Mouse (Mus musculus) yolk sac, embryonic 10.5 days (tissue): ENCODE results near the gene Lrriq3.
A peak's percentile ranks its signal among the peaks of the same experiment; 100 is the strongest.

Source experiments
- DNase-seq: peaks from one replicate; pipeline ENCODE4 v3.0.0-alpha.2; 2017; ENCODE audit warnings: low spot score

Lrriq3 gene

DNA sequence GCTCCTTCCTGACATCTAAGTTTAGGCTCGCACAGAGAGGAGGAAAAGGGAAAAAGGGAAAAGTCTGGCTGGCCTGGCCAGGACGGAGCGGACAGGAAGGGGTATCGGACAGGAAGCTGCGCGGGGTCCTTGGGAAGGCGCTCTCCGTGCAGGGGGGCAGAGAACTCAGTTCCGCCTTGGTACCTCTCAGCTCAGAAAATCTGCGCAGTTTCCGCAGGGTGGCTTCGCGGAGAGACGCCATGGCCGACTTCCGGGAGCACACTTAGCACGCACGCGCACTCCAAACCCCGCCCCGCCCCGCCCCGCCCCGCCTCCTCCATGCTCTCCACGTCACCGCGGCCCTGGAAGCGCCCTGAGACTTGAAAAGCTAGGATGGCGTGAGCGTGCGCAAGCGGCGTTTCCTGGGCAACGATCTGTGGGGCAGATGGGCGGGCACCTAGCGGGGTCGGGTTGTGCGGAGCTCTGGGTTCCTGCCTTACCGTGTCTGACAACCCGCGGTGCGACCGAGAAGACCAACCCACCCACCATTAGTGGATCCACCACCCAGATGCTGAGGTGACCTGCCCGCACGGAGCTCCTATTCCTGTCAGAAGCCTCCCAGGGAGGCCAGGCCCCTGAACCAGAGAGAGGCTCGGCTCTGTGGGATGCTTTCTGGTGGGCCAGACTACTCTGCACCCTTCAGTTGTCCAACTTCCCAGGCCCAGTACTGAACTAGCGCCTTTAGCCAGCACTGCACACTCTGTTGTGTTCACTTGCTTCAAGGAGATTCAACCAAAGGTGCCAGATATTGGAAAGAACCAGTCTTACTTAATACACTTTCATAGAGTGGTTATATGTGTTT, at the start of gene Lrriq3, which contains the start of gene Fpgt:
TSS of gene Lrriq3 (plus strand) at position 319 of the 841 bp plus-strand sequence.
TSS of gene Fpgt (minus strand) at position 288 of the 841 bp plus-strand sequence.
- DNase-seq: peak; percentile 96

DNA sequence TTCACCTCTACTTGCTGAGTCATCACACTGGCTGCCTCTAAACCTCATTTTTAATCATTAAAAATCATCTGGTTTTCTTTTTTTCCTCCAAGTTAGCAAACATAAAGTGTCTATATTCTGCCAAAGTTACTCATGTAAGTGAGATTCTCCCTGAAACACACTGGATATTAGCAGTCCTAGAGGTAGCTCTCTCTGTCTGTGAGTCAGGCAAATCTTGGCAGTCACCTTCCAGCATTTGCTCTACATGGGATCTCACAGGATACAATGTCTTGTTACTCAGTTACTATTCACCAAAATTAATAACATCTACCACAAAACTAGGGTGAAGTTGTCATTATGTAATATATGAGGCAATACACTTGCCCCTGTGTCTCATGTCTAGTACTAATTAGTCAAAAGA, 41.2 kb upstream of the Lrriq3 start:
- DNase-seq: no peak

DNA sequence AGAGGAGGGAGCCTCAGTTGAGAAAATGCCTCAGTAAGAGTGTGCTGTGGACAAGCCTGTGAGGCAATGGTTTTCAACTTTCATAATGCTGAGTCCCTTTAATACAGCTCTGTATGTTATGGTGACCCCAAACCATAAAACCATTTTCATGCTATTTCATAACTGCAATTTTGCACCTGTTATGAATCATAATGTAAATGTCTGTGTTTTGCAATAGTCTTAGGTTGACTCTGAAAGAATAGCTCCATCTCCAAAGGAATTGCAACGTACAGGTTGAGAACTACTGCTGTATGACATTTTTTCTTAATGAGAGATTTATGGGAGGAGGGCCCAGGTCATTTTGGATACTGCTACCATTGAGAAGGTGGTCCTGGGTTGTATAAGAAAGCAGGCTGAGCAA, 40.0 kb upstream of the Lrriq3 start:
- no peak for DNase-seq

DNA sequence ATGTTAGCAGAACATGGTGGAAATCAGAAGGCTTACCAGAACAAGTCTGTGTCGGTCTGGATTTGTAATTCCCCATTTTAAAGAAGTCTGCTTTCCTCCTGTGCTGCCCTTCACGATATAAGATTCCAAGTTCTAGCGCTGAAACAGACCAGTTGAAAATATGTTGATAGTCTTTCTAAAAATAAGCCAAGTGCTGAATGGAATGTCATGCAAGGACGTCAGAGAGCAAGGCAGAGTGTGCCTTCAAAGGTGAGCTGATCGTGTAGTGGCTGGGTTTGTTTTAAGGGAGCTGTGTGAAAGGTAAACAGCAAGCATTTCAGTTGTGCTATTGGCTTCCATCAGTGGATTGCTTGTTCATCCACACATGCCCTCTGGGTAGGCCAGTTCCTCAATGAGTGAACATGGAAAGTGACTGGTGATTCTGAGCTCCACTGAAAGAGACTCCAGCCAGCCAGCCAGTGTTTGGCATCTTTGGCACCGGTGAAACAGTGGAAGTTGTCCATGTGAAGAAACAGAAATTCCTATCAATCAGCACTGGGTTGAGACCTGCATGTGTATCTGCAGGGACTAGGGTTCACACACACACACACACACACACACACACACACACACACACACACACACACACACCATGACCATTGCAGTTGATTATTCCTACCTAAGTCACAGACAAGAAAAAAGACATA, 37.9 kb upstream of the Lrriq3 start, which contains the start of gene Tnni3k:
TSS of gene Tnni3k (minus strand) at position 177 of the 686 bp plus-strand sequence.
- DNase-seq: no peak

DNA sequence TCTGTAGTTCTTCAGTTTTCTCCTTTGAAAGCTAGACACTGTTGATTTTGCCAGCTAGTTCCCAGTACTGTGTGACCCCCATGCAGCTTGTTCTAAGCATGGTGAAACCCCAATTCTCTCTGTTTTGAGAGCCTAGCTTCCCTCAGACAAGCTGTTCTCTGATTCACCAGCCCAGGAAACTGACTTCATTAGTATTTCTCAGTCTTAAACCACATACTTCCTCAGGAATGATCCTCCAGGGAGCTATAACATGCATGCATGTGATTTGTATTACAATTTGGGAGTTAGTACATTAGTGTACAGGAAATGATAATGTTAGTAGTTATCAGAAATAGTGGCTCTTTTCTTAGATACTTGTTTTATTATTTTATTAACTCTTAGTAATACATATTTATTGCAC, 36.6 kb upstream of the Lrriq3 start:
- no peak for DNase-seq

DNA sequence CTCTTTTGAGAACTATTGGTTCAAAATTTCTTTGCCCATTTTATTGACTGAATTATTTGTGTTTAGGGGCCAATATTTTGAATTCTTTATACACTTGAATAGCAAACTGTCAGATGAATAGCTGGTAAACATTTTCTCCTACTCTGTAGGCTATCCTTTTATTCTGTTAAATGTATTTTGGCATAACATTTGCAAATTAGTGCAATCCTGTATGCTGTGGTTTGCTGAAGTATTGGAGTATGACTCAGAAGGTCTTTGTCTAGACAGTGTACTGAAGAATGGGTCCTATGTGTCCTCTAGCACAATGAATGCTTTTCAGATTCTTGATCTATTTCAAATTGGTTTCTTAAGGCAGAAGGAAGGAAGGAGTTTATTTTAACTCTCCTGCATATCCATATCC, 35.7 kb upstream of the Lrriq3 start:
- DNase-seq: no peak

DNA sequence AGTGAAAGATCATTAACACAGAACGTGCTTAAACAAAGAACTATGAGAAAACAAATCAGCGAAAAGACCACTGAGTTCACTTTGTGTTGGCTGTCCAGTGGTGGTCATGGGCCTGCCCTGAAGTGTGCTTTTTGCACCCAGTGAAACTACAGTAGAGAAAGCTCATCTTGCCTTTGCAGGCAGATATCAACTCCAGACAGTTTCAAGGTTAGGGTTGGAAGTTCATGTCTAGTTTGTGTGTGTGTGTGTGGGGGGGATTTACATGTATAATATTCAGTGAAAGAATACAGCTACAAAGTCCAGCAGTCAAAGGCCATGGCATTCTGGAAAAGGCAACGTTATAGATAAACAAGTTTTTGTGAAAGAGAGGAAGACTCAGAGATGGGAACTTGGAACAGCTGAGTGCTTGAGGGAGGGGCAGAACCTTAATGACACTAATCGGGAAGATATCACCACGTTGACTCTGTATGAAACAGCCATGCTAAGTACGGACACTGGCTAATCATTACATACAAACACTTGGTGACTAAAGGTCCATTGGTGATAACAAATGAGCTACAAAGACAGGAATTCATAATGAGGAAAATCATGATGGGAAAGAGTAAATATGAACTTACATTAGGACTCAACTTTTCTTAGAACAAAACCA, 34.3 kb upstream of the Lrriq3 start:
- DNase-seq: no peak

DNA sequence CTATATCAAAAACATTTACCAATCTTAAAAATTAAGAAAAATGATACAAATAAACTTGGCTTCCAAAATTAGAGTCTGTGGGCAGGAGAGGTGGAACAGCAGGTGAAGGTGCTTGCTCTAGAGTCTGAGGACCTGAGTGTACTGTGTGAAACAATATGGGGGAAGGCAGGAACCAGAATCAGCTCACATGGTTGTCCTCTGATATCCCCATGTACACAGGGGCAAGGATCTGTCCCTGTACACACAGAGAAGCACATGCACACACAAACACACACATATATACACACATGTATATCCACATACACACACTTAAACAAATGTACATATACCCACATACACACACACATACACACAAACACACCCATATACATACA, 33.8 kb upstream of the Lrriq3 start:
- DNase-seq: no peak

DNA sequence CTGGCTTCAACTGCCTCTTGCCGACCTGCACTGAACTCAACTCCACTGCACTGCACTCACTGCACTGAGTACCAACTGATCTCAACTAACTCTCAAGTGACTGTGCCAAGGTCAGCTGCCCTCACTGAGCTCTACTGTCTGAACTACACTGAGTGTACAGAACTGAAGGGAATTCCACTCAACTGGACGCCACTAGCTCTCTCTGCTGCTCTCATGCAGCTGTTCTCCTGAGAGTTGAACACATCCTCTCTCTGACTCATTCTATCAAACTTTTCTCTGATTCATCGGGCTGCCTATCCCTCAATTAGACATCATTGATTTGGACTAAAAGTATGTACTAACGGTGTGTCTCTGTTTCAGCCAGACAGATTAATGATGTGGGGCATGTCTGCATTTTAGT, 15.3 kb upstream of the Lrriq3 start:
- DNase-seq: no peak

DNA sequence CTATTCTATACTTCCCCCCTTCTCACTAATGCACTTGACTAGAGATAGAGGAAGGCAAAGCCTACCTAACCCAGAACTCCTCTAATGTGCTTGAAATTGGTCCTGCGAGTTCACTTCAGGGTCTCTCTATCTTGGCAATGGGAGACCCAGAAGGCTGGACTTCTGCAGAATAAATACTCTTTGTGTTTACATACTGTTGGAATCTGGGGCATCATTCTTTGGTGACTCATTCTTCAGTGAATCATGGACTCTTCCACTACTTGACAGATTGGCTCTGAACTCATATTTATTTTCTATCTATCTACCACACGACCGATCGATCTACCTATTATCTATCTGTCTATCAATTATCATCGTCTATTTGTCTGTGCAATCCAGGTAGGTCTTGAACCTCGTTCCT, 1.2 kb upstream of the Lrriq3 start:
- no peak for DNase-seq

DNA sequence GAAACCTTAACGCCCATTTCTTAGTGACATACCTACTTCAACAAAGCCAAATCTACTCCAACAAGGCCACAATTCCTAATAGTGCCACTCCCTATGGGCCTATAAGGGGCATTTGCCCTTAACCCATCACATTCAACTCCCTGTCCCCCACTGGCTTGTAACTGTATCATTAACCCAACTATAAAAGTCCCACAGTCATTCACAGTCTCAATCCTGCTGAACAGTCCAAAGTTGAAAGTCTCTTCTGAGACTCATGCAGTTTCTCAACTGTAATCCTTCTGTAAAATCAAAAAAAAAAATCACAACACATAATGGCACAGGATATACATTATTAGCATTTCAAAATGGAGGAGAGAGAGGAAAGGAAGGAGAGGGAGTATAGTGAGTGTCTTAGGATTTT, 6.0 kb downstream of the Lrriq3 start:
- no peak for DNase-seq

DNA sequence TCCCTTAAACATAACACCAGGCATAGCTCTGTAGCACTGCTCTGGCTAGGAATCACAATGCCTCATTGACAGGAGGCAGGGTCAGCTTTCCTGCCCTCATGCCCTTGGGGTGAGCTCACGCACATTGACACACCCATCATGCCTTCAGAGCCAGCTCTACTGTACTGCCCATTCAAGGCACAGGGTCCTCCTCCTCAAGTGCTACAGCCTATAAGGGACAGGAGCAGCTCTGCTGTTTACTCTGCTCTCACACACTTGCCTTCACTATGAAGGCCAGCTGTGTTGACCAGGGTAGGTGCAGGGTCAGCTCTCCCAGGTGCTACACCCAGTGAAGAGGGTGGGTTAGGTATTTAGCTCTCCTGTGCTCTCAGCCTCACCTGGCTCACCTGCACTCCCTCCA, 12.7 kb downstream of the Lrriq3 start:
- no peak for DNase-seq

DNA sequence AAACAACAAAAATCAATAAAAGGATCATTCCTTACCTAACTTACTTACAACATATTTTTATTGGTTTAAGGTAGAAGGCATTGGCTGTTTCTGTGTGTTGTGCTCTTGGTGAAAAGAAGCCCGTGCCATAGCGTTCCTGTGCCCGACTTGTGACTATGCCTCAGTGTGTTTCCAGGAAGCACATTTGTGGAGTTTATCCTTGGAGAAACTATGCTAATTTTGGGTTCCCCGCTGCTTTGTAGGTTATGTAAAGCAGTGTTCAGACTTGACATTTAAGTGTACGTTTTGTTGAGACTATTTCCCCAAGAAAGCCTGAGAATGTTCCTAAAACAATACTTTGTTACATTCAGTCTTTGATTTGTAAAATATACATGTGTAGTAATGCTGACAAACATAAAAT, 44.5 kb downstream of the Lrriq3 start:
- DNase-seq: no peak

DNA sequence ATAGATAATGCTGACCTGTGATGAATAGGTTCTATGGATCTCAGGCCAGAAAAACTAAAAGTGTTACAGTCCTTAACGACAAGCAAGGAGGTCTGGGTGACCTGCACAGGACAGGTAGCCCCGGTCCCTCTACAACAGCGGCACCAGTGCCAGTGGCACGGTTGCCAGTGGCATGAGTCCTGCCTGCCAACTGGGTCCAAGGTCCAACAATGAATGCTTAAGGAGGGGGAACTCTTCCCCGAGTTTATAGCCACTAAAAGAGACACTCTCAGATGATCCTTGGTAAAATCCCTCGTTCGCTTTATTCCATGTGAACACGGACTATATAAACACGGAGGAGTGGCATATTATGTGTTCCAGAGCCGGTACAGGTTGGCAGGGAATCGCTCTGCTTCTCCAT, 47.8 kb downstream of the Lrriq3 start:
- no peak for DNase-seq

DNA sequence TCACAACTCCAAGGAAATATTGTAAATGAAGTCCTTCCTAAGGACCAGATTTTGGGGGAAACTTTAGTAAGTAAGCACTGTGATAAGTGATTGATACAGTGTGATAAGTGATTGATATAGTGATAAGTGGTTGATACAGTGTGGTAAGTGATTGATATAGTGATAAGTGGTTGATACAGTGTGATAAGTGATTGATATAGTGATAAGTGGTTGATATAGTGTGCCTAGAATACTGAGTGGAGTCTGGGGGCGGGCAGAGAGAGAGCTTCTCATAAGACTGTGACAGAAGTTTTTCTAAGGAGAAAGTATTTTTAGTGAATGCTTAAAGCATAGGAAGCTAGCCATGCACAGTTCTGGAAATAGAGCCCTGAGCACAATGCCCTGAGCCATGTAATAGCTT, 51.1 kb downstream of the Lrriq3 start:
- DNase-seq: no peak

DNA sequence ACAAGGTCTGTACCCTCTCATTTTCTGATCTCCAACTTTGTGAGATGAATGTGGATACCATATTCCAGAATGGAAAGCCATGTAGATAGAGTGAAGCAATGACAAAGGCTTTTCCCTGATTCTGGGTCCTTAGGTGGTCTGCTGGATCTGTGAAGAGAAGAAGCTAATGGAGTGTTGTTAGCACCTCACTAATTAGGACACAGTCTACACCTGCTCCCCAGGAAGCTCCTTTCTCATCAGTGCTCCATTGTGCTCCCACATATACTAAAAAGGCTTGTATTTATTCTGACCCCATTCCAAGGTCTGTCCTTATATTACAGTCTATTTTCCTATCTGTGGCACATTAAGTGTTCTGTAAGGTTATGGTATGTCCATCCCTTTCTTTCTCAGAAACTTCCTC, 68.6 kb downstream of the Lrriq3 start:
- no peak for DNase-seq

DNA sequence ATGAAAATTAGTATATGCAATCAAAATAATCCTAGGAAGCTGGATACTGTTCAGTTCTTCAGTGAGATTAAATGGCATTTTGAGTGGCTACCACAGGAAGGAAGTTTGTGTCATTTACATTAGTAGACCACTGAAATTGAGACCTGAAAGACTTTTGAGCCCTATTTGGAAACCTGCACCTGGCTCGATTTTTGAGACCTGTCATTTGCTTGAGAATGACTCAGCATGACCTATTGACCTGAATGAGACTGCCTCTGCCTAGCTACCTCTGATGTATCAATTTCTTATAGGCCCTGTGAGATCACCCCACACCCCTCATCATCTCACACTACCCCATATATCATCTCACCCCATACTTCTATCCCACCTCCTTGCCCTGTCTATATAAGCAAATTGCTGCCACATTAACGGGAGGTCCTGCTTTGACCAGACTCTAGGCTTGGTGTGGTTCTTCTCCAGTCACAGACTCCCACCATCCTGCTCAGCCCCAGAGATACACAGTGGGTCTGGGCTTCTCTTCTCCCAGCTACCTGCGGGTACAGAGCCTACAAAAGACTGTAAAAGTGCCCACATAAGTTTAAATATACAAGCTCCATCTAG, 87.2 kb downstream of the Lrriq3 start:
- DNase-seq: no peak

DNA sequence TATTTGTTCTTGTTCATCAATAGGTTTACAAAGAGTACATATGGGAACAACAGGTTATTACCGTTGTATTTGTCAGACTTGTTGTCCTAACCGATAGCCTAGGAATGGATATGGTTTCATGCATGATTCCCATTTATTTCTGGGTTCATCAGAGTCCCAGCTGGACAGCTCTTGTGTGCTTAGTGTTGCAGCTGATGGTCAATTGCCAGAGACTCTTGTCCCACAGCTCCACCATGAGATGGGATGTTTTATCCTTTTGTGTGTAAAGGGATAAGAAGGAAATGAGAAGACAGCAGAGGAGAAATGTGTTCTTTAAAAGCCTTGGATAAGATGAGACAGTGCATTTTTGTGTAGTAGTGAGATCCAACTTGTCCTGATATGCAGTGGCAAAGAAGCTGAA, 93.2 kb downstream of the Lrriq3 start:
- no peak for DNase-seq

DNA sequence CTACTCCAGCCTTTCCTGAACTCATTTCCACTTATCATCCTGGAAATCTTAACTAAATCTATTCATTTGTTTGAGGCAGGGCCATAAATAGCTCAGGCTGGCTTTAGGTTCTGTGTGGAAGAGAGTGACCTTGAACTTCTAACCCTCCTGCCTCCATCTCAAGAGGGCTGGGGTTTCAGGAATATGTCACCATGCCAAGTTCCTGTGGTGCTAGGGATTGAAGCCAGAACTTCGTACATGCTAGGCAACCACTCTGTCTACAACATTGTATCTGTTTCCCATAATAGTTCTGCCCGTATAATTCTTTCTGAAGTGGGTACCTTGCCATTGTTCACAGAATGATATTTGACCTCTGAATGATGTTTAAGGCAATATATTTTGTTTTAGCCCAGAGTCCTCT, 95.6 kb downstream of the Lrriq3 start:
- no peak for DNase-seq

DNA sequence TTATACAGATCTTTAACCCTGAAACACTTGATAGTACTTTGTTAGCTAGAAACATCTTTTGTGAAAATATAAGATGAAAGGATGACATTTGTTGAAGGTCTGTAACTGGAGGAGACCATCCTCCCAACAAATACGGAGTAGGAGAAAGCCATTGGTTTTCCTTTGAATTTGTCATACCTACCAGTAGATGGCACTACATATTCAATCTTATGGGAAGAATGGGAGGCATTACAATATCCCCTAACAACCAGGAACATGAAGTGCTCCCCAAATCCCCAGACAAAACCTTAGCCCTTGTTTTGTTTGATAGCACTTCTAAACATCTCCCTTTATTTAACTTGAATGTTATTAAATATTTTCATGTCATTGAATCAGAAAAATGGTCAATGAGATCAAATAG, 141.7 kb downstream of the Lrriq3 start:
- no peak for DNase-seq

DNA sequence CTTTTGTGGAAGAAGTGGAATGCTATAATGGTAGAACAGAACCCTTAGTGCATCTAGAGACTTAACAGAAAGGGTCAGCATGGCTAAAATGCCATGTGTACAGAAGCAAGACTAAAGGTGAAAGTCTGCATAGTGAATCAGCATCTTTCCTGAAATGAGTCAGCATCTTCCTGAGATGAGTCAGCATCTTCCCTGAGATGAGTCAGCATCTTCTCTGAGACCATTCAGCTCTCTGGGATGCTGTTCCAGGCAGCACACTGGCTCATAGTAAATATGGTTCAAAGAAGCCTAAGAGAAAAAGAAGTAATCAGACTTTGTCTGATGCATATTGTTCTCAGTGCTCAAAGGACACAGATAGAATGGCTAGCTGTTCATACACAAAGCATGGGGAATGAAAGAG, 142.3 kb downstream of the Lrriq3 start:
- DNase-seq: no peak
